Mouse (Mus musculus): ENCODE results near the gene Shank1. TPM values are rescaled to one million over a fixed set of nuclear protein-coding genes. Genes with fewer than 3 reads are reported as not detected.

Shank1 gene
- total and polyA plus RNA-seq, 3 experiments = 0.12 to 3.9 TPM; not detected in 1

DNA sequence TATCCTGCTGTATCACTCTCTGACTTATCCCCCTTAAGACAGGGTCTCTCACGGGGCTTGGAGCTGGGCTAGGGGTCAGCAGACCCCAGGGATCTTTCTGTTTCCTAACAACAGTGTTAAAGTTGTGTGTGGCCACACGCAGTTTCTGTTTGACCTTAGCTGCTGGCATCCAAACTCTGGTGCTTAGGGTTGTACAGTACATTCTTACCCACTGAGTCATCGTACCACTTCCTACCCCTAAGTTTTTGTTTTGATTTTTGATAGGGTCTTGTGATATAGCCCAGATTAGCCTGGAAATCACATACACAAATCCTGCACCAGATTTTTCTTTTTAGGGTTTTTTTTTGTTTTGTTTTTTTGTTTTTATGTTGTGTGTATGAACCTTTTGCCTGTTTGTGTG, 22.3 kb downstream of the Shank1 start:
- TF ChIP-seq SIN3A (IDR thresholded peaks at IDR 0.05; ENCODE audit: low read length) = no peak
- no peak for TF ChIP-seq USF1 (IDR thresholded peaks at IDR 0.05; ENCODE audit: low read depth, low read length)
- TF ChIP-seq TAL1 (IDR thresholded peaks at IDR 0.05; ENCODE audit: low read length) = no peak
- TF ChIP-seq POLR2A (IDR thresholded peaks at IDR 0.05; ENCODE audit: control insufficient read depth in 1 of 2, insufficient read depth in 1 of 2, low read depth in 1 of 2, low read length in 2 of 2, poor library complexity in 1 of 2) = no peak
- TF ChIP-seq MEF2A (IDR thresholded peaks at IDR 0.05; ENCODE audit: extremely low read depth, insufficient replicate concordance, low read depth, low read length, poor library complexity, severe bottlenecking) = no peak
- no peak for TF ChIP-seq ZNF384 (IDR thresholded peaks at IDR 0.05; ENCODE audit: low read depth, low read length)
- no peak for TF ChIP-seq ETS1 (IDR thresholded peaks at IDR 0.05; ENCODE audit: low read depth, low read length)
- TF ChIP-seq CHD2 (IDR thresholded peaks at IDR 0.05; ENCODE audit: low read length) = no peak
- TF ChIP-seq ELF1 (IDR thresholded peaks at IDR 0.05; ENCODE audit: low read depth, low read length) = no peak
- TF ChIP-seq KAT2A (conservative IDR thresholded peaks at IDR 0.05; ENCODE audit: low read depth, low read length) = no peak
- no peak for TF ChIP-seq EP300 (IDR thresholded peaks at IDR 0.05; ENCODE audit: low read depth in 1 of 2, low read length in 2 of 2)
- no peak for TF ChIP-seq MAZ (IDR thresholded peaks at IDR 0.05; ENCODE audit: low read depth, low read length)
- no peak for TF ChIP-seq MXI1 (IDR thresholded peaks at IDR 0.05; ENCODE audit: low read depth, low read length)
- TF ChIP-seq MYC (IDR thresholded peaks at IDR 0.05; ENCODE audit: low read depth, low read length) = no peak
- TF ChIP-seq POLR2AphosphoS2 (IDR thresholded peaks at IDR 0.05; ENCODE audit: low read length) = no peak
- TF ChIP-seq UBTF (IDR thresholded peaks at IDR 0.05; ENCODE audit: borderline replicate concordance, insufficient read depth, low read depth, low read length) = no peak
- no peak for DNase-seq (ENCODE audit: low read depth, low spot score)
- Histone ChIP-seq H3K4me3 (ENCODE audit: control insufficient read depth in 1 of 2, insufficient read depth in 1 of 2, low read depth in 2 of 2, low read length in 2 of 2) (no peak overlapping the region), H3K79me2 (ENCODE audit: control insufficient read depth, insufficient read depth, low read length, poor library complexity) (no peaks in the 10 kb centered on the region), H3K27me3 (ENCODE audit: control insufficient read depth in 1 of 2, insufficient read depth in 2 of 2, low read length in 2 of 2) (no peaks in the 10 kb centered on the region), H3K27ac (ENCODE audit: control insufficient read depth, low read depth, low read length) (no peak overlapping the region), H3K9ac (ENCODE audit: control insufficient read depth, low read depth, low read length, poor library complexity, severe bottlenecking) (no peak overlapping the region), H3K4me1 (ENCODE audit: control insufficient read depth in 1 of 2, insufficient read depth in 2 of 2, low read length in 2 of 2) (no peaks in the 10 kb centered on the region), H3K36me3 (ENCODE audit: control insufficient read depth in 1 of 2, insufficient read depth in 2 of 2, low read length in 2 of 2) (no peaks in the 10 kb centered on the region), H3K9me3 (replicated peaks; ENCODE audit: insufficient read depth, low read length) (no peaks in the 10 kb centered on the region)

DNA sequence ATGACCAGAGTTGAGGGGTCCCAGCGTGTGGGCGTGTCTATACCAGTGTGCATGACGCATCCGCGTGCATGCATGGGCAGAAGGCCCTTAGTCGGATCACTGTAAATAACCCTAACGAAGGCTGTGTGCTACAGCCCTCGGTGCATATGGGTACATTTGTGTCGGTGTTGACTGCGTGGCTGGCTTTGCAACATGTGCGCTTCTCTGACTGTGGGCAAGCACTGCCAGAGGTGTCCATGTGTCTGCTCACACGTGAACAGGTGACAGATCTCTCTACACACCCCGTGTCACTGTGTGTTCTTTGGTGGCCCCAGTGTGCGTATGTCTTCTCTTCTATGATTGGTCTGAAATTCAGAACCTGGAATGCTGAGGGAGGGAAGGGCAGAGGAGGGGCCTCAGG, 24.1 kb downstream of the Shank1 start:
- Histone ChIP-seq H3K9me3 (replicated peaks; ENCODE audit: insufficient read depth, low read length) (no peaks in the 10 kb centered on the region), H3K9ac (ENCODE audit: control insufficient read depth, low read depth, low read length, poor library complexity, severe bottlenecking) (no peak overlapping the region), H3K4me3 (ENCODE audit: control insufficient read depth in 1 of 2, insufficient read depth in 1 of 2, low read depth in 2 of 2, low read length in 2 of 2) (no peak overlapping the region), H3K79me2 (ENCODE audit: control insufficient read depth, insufficient read depth, low read length, poor library complexity) (no peaks in the 10 kb centered on the region), H3K27me3 (ENCODE audit: control insufficient read depth in 1 of 2, insufficient read depth in 2 of 2, low read length in 2 of 2) (no peaks in the 10 kb centered on the region), H3K27ac (ENCODE audit: control insufficient read depth, low read depth, low read length) (no peak overlapping the region), H3K36me3 (ENCODE audit: control insufficient read depth in 1 of 2, insufficient read depth in 2 of 2, low read length in 2 of 2) (no peaks in the 10 kb centered on the region), H3K4me1 (ENCODE audit: control insufficient read depth in 1 of 2, insufficient read depth in 2 of 2, low read length in 2 of 2) (no peaks in the 10 kb centered on the region)
- DNase-seq (ENCODE audit: low read depth, low spot score) = no peak
- no peak for TF ChIP-seq ZC3H11A (IDR thresholded peaks at IDR 0.05; ENCODE audit: low read depth, low read length)
- no peak for TF ChIP-seq TAL1 (IDR thresholded peaks at IDR 0.05; ENCODE audit: low read length)
- TF ChIP-seq POLR2AphosphoS2 (IDR thresholded peaks at IDR 0.05; ENCODE audit: low read length) = no peak
- no peak for TF ChIP-seq SMC3 (IDR thresholded peaks at IDR 0.05; ENCODE audit: low read depth, low read length)
- TF ChIP-seq JUND (IDR thresholded peaks at IDR 0.05; ENCODE audit: low read depth, low read length) = no peak
- TF ChIP-seq MYB (IDR thresholded peaks at IDR 0.05; ENCODE audit: low read depth, low read length) = no peak
- TF ChIP-seq MXI1 (IDR thresholded peaks at IDR 0.05; ENCODE audit: low read depth, low read length) = no peak
- no peak for TF ChIP-seq HCFC1 (IDR thresholded peaks at IDR 0.05; ENCODE audit: low read depth, low read length)
- no peak for TF ChIP-seq MEF2A (IDR thresholded peaks at IDR 0.05; ENCODE audit: extremely low read depth, insufficient replicate concordance, low read depth, low read length, poor library complexity, severe bottlenecking)
- TF ChIP-seq MYC (IDR thresholded peaks at IDR 0.05; ENCODE audit: low read depth, low read length) = no peak
- no peak for TF ChIP-seq POLR2A (IDR thresholded peaks at IDR 0.05; ENCODE audit: control insufficient read depth in 1 of 2, insufficient read depth in 1 of 2, low read depth in 1 of 2, low read length in 2 of 2, poor library complexity in 1 of 2)
- TF ChIP-seq NELFE (IDR thresholded peaks at IDR 0.05; ENCODE audit: low read depth, low read length) = no peak
- TF ChIP-seq USF1 (IDR thresholded peaks at IDR 0.05; ENCODE audit: low read depth, low read length) = no peak
- TF ChIP-seq BHLHE40 (IDR thresholded peaks at IDR 0.05; ENCODE audit: borderline replicate concordance, low read depth, low read length) = no peak
- no peak for TF ChIP-seq GATA1 (IDR thresholded peaks at IDR 0.05; ENCODE audit: low read depth, low read length)
- no peak for TF ChIP-seq ZMIZ1 (IDR thresholded peaks at IDR 0.05; ENCODE audit: low read depth, low read length)
- no peak for TF ChIP-seq KAT2A (conservative IDR thresholded peaks at IDR 0.05; ENCODE audit: low read depth, low read length)
- TF ChIP-seq TBP (IDR thresholded peaks at IDR 0.05; ENCODE audit: low read depth, low read length) = no peak
